Mouse (Mus musculus) MEL (cell line): ENCODE measurements around the gene Ap5s1. TPM values are rescaled to one million over a fixed set of nuclear protein-coding genes. Genes with fewer than 3 reads are reported as not detected.

Source experiments
- DNase-seq: peaks from one replicate; pipeline ENCODE4 v3.0.0; 2011; ENCODE audit warnings: low read depth, low spot score
- H3K27ac ChIP-seq: 2 replicates; pipeline ENCODE4 v1.5.1; 2012; ENCODE audit warnings: low read depth, mild to moderate bottlenecking, control low read depth, low read length, moderate library complexity; ENCODE audit not compliant: control insufficient read depth
- H3K27me3 ChIP-seq, 2 experiments: fragments of 150-350 bp in 1 of 2; sonication (generic) in 1 of 2; 2 replicates each; pipeline ENCODE4 v1.6.1; 2012; ENCODE audit warnings: low read length in 2 of 2, mild to moderate bottlenecking in 2 of 2, improper control_type of control experiment in 1 of 2, moderate library complexity in 1 of 2; ENCODE audit not compliant: insufficient read depth in 2 of 2, control insufficient read depth in 1 of 2
- H3K36me3 ChIP-seq, 2 experiments: 2 replicates each; pipeline ENCODE4 v1.6.1; 2012 to 2014; ENCODE audit warnings: low read length in 2 of 2, improper control_type of control experiment in 1 of 2, inconsistent platforms in 1 of 2, mild to moderate bottlenecking in 1 of 2; ENCODE audit not compliant: insufficient read depth in 2 of 2, control insufficient read depth in 1 of 2
- H3K4me1 ChIP-seq, 2 experiments: fragments of 150-350 bp in 1 of 2; sonication (generic) in 1 of 2; 2 replicates each; pipeline ENCODE4 v1.6.1; 2012; ENCODE audit warnings: low read length in 2 of 2, improper control_type of control experiment in 1 of 2, mild to moderate bottlenecking in 1 of 2; ENCODE audit not compliant: insufficient read depth in 2 of 2, control insufficient read depth in 1 of 2
- H3K4me3 ChIP-seq, 2 experiments: fragments of 150-350 bp in 1 of 2; sonication (generic) in 1 of 2; 2 replicates each; pipeline ENCODE4 v1.5.1; 2012; ENCODE audit warnings: low read depth in 2 of 2, low read length in 2 of 2, mild to moderate bottlenecking in 2 of 2, moderate library complexity in 2 of 2, control low read depth in 1 of 2, improper control_type of control experiment in 1 of 2; ENCODE audit not compliant: control insufficient read depth in 1 of 2, insufficient read depth in 1 of 2
- H3K79me2 ChIP-seq: 2 replicates; pipeline ENCODE4 v1.6.1; 2012; ENCODE audit warnings: mild to moderate bottlenecking, low read length, moderate library complexity; ENCODE audit not compliant: control insufficient read depth, poor library complexity, insufficient read depth
- H3K9ac ChIP-seq: 2 replicates; pipeline ENCODE4 v1.6.1; 2012; ENCODE audit warnings: low read depth, mild to moderate bottlenecking, control low read depth, low read length, moderate library complexity; ENCODE audit not compliant: control insufficient read depth, poor library complexity, severe bottlenecking
- H3K9me3 ChIP-seq: fragments of 150-350 bp; sonication (generic); replicated peaks from 2 replicates; pipeline ENCODE4 v1.6.1; 2012; ENCODE audit warnings: mild to moderate bottlenecking, low read length, improper control_type of control experiment, moderate library complexity; ENCODE audit not compliant: insufficient read depth
- CHD2 ChIP-seq: IDR thresholded peaks from 2 replicates; pipeline ENCODE4 v1.6.1; 2011; ENCODE audit warnings: low read length, improper control_type of control experiment
- CTCF ChIP-seq, 3 experiments: IDR thresholded peaks in 2 of 3; conservative IDR thresholded peaks in 1 of 3; 2 replicates each; pipeline ENCODE4 v1.5.1; 2011 to 2012; ENCODE audit warnings: low read length in 3 of 3, low read depth in 2 of 3, mild to moderate bottlenecking in 2 of 3, improper control_type of control experiment in 1 of 3, inconsistent platforms in 1 of 3, mixed read lengths in 1 of 3, moderate library complexity in 1 of 3; ENCODE audit not compliant: control insufficient read depth in 1 of 3, insufficient read depth in 1 of 3, poor library complexity in 1 of 3, severe bottlenecking in 1 of 3
- E2F4 ChIP-seq: IDR thresholded peaks from 2 replicates; pipeline ENCODE4 v1.6.1; 2011; ENCODE audit warnings: low read depth, low read length, improper control_type of control experiment, borderline replicate concordance
- ELF1 ChIP-seq: IDR thresholded peaks from 2 replicates; pipeline ENCODE4 v1.6.1; 2014; ENCODE audit warnings: low read depth, mild to moderate bottlenecking, inconsistent platforms, low read length, improper control_type of control experiment, moderate library complexity
- EP300 ChIP-seq, 2 experiments: IDR thresholded peaks; 2 replicates each; pipeline ENCODE4 v1.6.1; 2011; ENCODE audit warnings: improper control_type of control experiment in 2 of 2, low read length in 2 of 2, low read depth in 1 of 2, mild to moderate bottlenecking in 1 of 2
- GATA1 ChIP-seq: IDR thresholded peaks from 2 replicates; pipeline ENCODE4 v1.6.1; 2011; ENCODE audit warnings: low read depth, low read length, improper control_type of control experiment
- MAFK ChIP-seq: IDR thresholded peaks from 2 replicates; pipeline ENCODE4 v1.6.1; 2011; ENCODE audit warnings: low read depth, mild to moderate bottlenecking, low read length, improper control_type of control experiment, borderline replicate concordance
- MAZ ChIP-seq: IDR thresholded peaks from 2 replicates; pipeline ENCODE4 v1.6.1; 2012; ENCODE audit warnings: low read depth, mild to moderate bottlenecking, inconsistent platforms, low read length, improper control_type of control experiment
- MEF2A ChIP-seq: IDR thresholded peaks from 2 replicates; pipeline ENCODE4 v1.6.1; 2014; ENCODE audit warnings: low read depth, mild to moderate bottlenecking, inconsistent platforms, low read length, improper control_type of control experiment; ENCODE audit not compliant: poor library complexity, insufficient replicate concordance, severe bottlenecking; ENCODE audit errors: extremely low read depth
- MXI1 ChIP-seq: IDR thresholded peaks from 2 replicates; pipeline ENCODE4 v1.6.1; 2011; ENCODE audit warnings: mild to moderate bottlenecking, low read depth, low read length, improper control_type of control experiment
- NELFE ChIP-seq: IDR thresholded peaks from 2 replicates; pipeline ENCODE4 v1.6.1; 2011; ENCODE audit warnings: low read depth, low read length, improper control_type of control experiment
- NRF1 ChIP-seq: IDR thresholded peaks from 2 replicates; pipeline ENCODE4 v1.6.1; 2014; ENCODE audit warnings: low read depth, mild to moderate bottlenecking, inconsistent platforms, low read length, improper control_type of control experiment, moderate library complexity; ENCODE audit not compliant: poor library complexity, insufficient read depth, severe bottlenecking
- POLR2A ChIP-seq, 2 experiments: IDR thresholded peaks; 2 replicates each; pipeline ENCODE4 v1.6.1; 2011 to 2012; ENCODE audit warnings: low read length in 2 of 2, mild to moderate bottlenecking in 2 of 2, control low read depth in 1 of 2, improper control_type of control experiment in 1 of 2, low read depth in 1 of 2, moderate library complexity in 1 of 2; ENCODE audit not compliant: control insufficient read depth in 1 of 2, insufficient read depth in 1 of 2, poor library complexity in 1 of 2
- POLR2AphosphoS2 ChIP-seq: IDR thresholded peaks from 2 replicates; pipeline ENCODE4 v1.6.1; 2011; ENCODE audit warnings: low read length, improper control_type of control experiment
- POLR2AphosphoS5 ChIP-seq: IDR thresholded peaks from 2 replicates; pipeline ENCODE4 v1.6.1; 2012; ENCODE audit warnings: low read depth, borderline replicate concordance, mild to moderate bottlenecking, inconsistent platforms, low read length, moderate library complexity, mixed read lengths
- RAD21 ChIP-seq: IDR thresholded peaks from 2 replicates; pipeline ENCODE4 v1.6.1; 2011; ENCODE audit warnings: mild to moderate bottlenecking, low read depth, low read length, improper control_type of control experiment
- SIN3A ChIP-seq: IDR thresholded peaks from 2 replicates; pipeline ENCODE4 v1.6.1; 2012; ENCODE audit warnings: low read length, improper control_type of control experiment, inconsistent platforms
- TAL1 ChIP-seq: IDR thresholded peaks from 2 replicates; pipeline ENCODE4 v1.6.1; 2012; ENCODE audit warnings: mild to moderate bottlenecking, inconsistent platforms, low read length, moderate library complexity, mixed read lengths
- ZKSCAN1 ChIP-seq: IDR thresholded peaks from 2 replicates; pipeline ENCODE4 v1.6.1; 2012; ENCODE audit warnings: low read depth, mild to moderate bottlenecking, inconsistent platforms, low read length, improper control_type of control experiment, moderate library complexity
- ZMIZ1 ChIP-seq: IDR thresholded peaks from 2 replicates; pipeline ENCODE4 v1.6.1; 2012; ENCODE audit warnings: low read depth, mild to moderate bottlenecking, inconsistent platforms, low read length, improper control_type of control experiment, moderate library complexity
- polyA plus RNA-seq, 2 experiments: library from polyadenylated mRNA; stranded (reverse) in 1 of 2; unstranded in 1 of 2; fragments of >175 nt in 1 of 2; fragments of >200 nt in 1 of 2; gene quantifications; 2 replicates each; pipeline versions ENCODE4 v1.2.1 to v1.2.4; 2012; ENCODE audit warnings: low replicate concordance in 2 of 2, low read depth in 1 of 2; ENCODE audit not compliant: insufficient read length in 2 of 2, insufficient read depth in 1 of 2, missing spikeins in 1 of 2
- total RNA-seq: library from RNA; depleted of rRNA; stranded (reverse); fragments of 300-350 nt; gene quantifications from 2 replicates; pipeline ENCODE4 v1.2.3, GENCODE M21; 2012

Gene Ap5s1
- total and polyA plus RNA-seq, 3 experiments, result 9.6 to 12.7 TPM; not detected in 1

- TF ChIP-seq POLR2AphosphoS2 (0 out of 2 replicates have a peak, but pooled peaks have one; percentile 12), MXI1 (no peak)
- TF ChIP-seq, all 39 proteins: peak for 1
- H3K36me3 ChIP-seq, result peaks cover 0 to 12% of the 10 kb centered on the region in 2 experiments; a peak in 2 of 4 replicates
- no peak overlapping the region for H3K9ac ChIP-seq
- H3K79me2 ChIP-seq, result peaks cover 16% of the 10 kb centered on the region
- H3K9me3 ChIP-seq, result no peaks in the 10 kb centered on the region
- no peak overlapping the region for H3K4me3 ChIP-seq
- peaks cover 3 to 49% of the 10 kb centered on the region in 2 experiments; a peak in 3 of 4 replicates for H3K4me1 ChIP-seq
- DNase-seq, result no peak
- H3K27ac ChIP-seq, result no peak overlapping the region
- no peaks in the 10 kb centered on the region for H3K27me3 ChIP-seq
Measured at GRCm38 (mm10) chr2:131175286-131175944, 31.5 kb upstream of the Ap5s1 start.

- H3K27ac ChIP-seq, result no peak overlapping the region
- peaks cover 16% of the 10 kb centered on the region for H3K79me2 ChIP-seq
- DNase-seq, result no peak
- no peak overlapping the region for H3K4me3 ChIP-seq
- TF ChIP-seq RAD21 (no peak), CTCF (IDR thresholded peaks at IDR 0.05 in 2 of 3, conservative IDR thresholded peaks at IDR 0.05 in 1 of 3; ENCODE audit: control insufficient read depth in 1 of 3, insufficient read depth in 1 of 3, low read depth in 2 of 3, low read length in 3 of 3, poor library complexity in 1 of 3, severe bottlenecking in 1 of 3) (no peak), E2F4 (no peak), MEF2A (no peak), ZKSCAN1 (no peak), GATA1 (no peak), POLR2AphosphoS5 (no peak), ZMIZ1 (no peak), ELF1 (no peak), EP300 (IDR thresholded peaks at IDR 0.05; ENCODE audit: low read depth in 1 of 2, low read length in 2 of 2) (no peak), NELFE (no peak), POLR2A (IDR thresholded peaks at IDR 0.05; ENCODE audit: control insufficient read depth in 1 of 2, insufficient read depth in 1 of 2, low read depth in 1 of 2, low read length in 2 of 2, poor library complexity in 1 of 2) (no peak), MXI1 (no peak), MAFK (no peak), SIN3A (no peak), NRF1 (no peak), TAL1 (no peak), CHD2 (no peak), MAZ (no peak)
- peaks cover 0 to 12% of the 10 kb centered on the region in 2 experiments; a peak in 2 of 4 replicates for H3K36me3 ChIP-seq
- no peak overlapping the region for H3K9ac ChIP-seq
- no peaks in the 10 kb centered on the region for H3K9me3 ChIP-seq
- H3K27me3 ChIP-seq, result no peaks in the 10 kb centered on the region
- H3K4me1 ChIP-seq, result peaks cover 3 to 46% of the 10 kb centered on the region in 2 experiments; a peak in 3 of 4 replicates
Measured at GRCm38 (mm10) chr2:131175945-131176309, 31.0 kb upstream of the Ap5s1 start.
